Mouse (Mus musculus): ENCODE results near the gene Timp3. TPM values are rescaled to one million over a fixed set of nuclear protein-coding genes. Genes with fewer than 3 reads are reported as not detected.
A peak's percentile ranks its signal among the peaks of the same experiment; 100 is the strongest.

Gene Timp3
- polyA plus RNA-seq, 1 experiment from 2014 or later, result 20.2 TPM

DNA sequence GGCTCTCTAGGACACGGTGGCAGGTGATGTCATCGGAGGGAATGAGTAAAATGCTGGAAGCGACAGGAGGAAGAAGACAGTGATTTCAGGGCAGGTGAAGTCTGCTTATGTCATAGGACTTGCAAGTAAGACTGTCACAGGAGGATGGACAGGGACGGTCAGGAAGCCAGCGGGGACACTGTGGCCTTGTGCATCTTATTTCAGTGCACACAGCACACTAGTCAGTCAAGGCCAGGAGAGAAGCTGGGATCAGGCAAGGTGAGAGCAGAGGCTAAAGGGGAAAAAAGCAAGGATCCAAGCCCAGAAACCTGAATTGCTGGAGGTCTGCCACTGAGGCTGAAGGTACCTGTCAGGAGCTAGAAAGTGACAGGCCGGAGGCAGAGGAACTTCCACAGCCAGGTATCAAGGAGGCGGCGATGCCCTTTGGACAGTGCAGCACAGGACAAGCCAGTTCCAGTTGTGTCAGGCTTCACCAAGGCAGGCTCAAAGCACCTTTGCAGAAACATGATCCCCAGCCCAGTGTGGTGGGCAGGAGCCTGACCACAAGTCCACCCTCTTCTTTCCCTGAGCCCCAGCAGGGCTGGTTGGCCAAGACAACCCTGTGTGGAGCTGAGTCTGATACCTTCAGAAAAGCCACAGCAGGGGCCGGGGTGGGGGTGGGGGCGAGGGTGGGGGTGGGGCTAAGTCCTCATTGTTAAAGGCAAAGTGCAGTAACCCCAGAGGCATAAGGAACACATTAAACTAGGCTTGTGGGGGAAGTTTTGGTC lies 5.4 kb upstream of the Timp3 start:
- H3K9me3 ChIP-seq (ENCODE audit: control insufficient read depth, low read length), result no peaks in the 10 kb centered on the region
- DNase-seq (ENCODE audit: low spot score, missing footprints) (no peak), ATAC-seq (ENCODE audit: low FRiP score) (0 out of 2 replicates have a peak, but pooled peaks have one; percentile 28)
- WGBS, result 56% methylated on average over 10 of the region's 10 CpGs
- H3K4me3 ChIP-seq (ENCODE audit: low read depth, low read length), result no peak overlapping the region
- no peak overlapping the region for H3K27ac ChIP-seq (ENCODE audit: low read depth, low read length)
- no peaks in the 10 kb centered on the region for H3K36me3 ChIP-seq (ENCODE audit: control insufficient read depth, insufficient read depth, low read length)
- H3K4me2 ChIP-seq, result no peak overlapping the region
- no peak overlapping the region for H3K9ac ChIP-seq (ENCODE audit: low read length)
- no peaks in the 10 kb centered on the region; the same call in 1 of the 2 replicates for H3K27me3 ChIP-seq (ENCODE audit: control insufficient read depth, insufficient read depth, low read length)
- peaks cover 8% of the 10 kb centered on the region; the same call in 1 of the 2 replicates for H3K4me1 ChIP-seq (ENCODE audit: control insufficient read depth, insufficient read depth, low read length)

GRCm38 (mm10) chr10:86295454-86296098 lies 4.6 kb upstream of the Timp3 start:
- no peak overlapping the region for H3K27ac ChIP-seq (ENCODE audit: low read depth, low read length)
- ATAC-seq (ENCODE audit: low FRiP score) (no peak; the same call in 1 of the 2 replicates), DNase-seq (ENCODE audit: low spot score, missing footprints) (peak; percentile 82)
- peak overlapping the region; percentile 47 for H3K4me2 ChIP-seq
- no peaks in the 10 kb centered on the region; the same call in 1 of the 2 replicates for H3K27me3 ChIP-seq (ENCODE audit: control insufficient read depth, insufficient read depth, low read length)
- peaks cover 14% of the 10 kb centered on the region for H3K4me1 ChIP-seq (ENCODE audit: control insufficient read depth, insufficient read depth, low read length)
- no peak overlapping the region for H3K4me3 ChIP-seq (ENCODE audit: low read depth, low read length)
- WGBS, result 22% methylated on average over 13 of the region's 13 CpGs
- no peaks in the 10 kb centered on the region for H3K36me3 ChIP-seq (ENCODE audit: control insufficient read depth, insufficient read depth, low read length)
- H3K9ac ChIP-seq (ENCODE audit: low read length), result peak overlapping the region; percentile 38; the same call in 1 of the 2 replicates
- no peaks in the 10 kb centered on the region for H3K9me3 ChIP-seq (ENCODE audit: control insufficient read depth, low read length)

GRCm38 (mm10) chr10:86296111-86296510 lies 4.1 kb upstream of the Timp3 start:
- DNase-seq (ENCODE audit: low spot score, missing footprints), result peak; percentile 94
- H3K27ac ChIP-seq (ENCODE audit: low read depth, low read length), result no peak overlapping the region
- 3% methylated on average over 14 of the region's 14 CpGs for WGBS
- H3K4me3 ChIP-seq (ENCODE audit: low read depth, low read length), result no peak overlapping the region
- H3K36me3 ChIP-seq (ENCODE audit: control insufficient read depth, insufficient read depth, low read length), result no peaks in the 10 kb centered on the region
- ATAC-seq (ENCODE audit: low FRiP score), result peak; percentile 59
- H3K9me3 ChIP-seq (ENCODE audit: control insufficient read depth, low read length), result no peaks in the 10 kb centered on the region
- peak overlapping the region; percentile 38; the same call in 1 of the 2 replicates for H3K9ac ChIP-seq (ENCODE audit: low read length)
- no peaks in the 10 kb centered on the region; the same call in 1 of the 2 replicates for H3K27me3 ChIP-seq (ENCODE audit: control insufficient read depth, insufficient read depth, low read length)
- H3K4me1 ChIP-seq (ENCODE audit: control insufficient read depth, insufficient read depth, low read length), result peaks cover 16% of the 10 kb centered on the region
- peak overlapping the region; percentile 47 for H3K4me2 ChIP-seq

- WGBS, result 83% methylated on average over 2 of the region's 2 CpGs
- no peak overlapping the region for H3K27ac ChIP-seq (ENCODE audit: low read depth, low read length)
- DNase-seq (ENCODE audit: low spot score, missing footprints) (no peak), ATAC-seq (ENCODE audit: low FRiP score) (no peak)
- no peak overlapping the region for H3K4me3 ChIP-seq (ENCODE audit: low read depth, low read length)
- H3K36me3 ChIP-seq (ENCODE audit: control insufficient read depth, insufficient read depth, low read length), result no peaks in the 10 kb centered on the region
- no peak overlapping the region for H3K4me2 ChIP-seq
- peaks cover 16% of the 10 kb centered on the region for H3K4me1 ChIP-seq (ENCODE audit: control insufficient read depth, insufficient read depth, low read length)
- no peaks in the 10 kb centered on the region for H3K9me3 ChIP-seq (ENCODE audit: control insufficient read depth, low read length)
- H3K9ac ChIP-seq (ENCODE audit: low read length), result no peak overlapping the region
- H3K27me3 ChIP-seq (ENCODE audit: control insufficient read depth, insufficient read depth, low read length), result no peaks in the 10 kb centered on the region; the same call in 1 of the 2 replicates
Measured at GRCm38 (mm10) chr10:86297307-86297706, 2.9 kb upstream of the Timp3 start.

GRCm38 (mm10) chr10:86298326-86298725 lies 1.8 kb upstream of the Timp3 start:
- 52% methylated on average over 6 of the region's 6 CpGs for WGBS
- H3K4me1 ChIP-seq (ENCODE audit: control insufficient read depth, insufficient read depth, low read length), result peaks cover 20% of the 10 kb centered on the region

DNA sequence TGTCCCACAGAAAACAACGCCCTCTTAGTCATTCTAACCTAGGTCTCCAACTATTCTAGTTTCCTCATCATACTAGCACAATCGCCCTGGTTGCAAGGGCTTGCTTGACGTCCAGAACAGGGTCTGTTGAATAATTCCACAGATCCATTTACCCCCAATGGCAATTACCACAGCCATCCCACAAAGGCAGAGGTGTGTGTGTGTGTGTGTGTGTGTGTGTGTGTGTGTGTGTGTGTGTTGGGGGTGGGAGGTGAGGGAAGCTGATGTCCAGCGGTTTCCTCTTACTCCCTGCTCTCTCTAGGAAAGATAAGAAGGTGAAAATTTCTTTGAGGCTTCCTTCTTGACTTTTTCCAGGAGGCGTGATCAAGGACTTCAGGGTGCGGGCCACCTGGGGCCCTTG lies 377 bp upstream of the Timp3 start:
- no peaks in the 10 kb centered on the region; the same call in 1 of the 2 replicates for H3K27me3 ChIP-seq (ENCODE audit: control insufficient read depth, insufficient read depth, low read length)
- peak overlapping the region; percentile 38 for H3K4me3 ChIP-seq (ENCODE audit: low read depth, low read length)
- no peak overlapping the region for H3K27ac ChIP-seq (ENCODE audit: low read depth, low read length)
- no peak for ATAC-seq (ENCODE audit: low FRiP score)
- H3K4me1 ChIP-seq (ENCODE audit: control insufficient read depth, insufficient read depth, low read length), result peaks cover 20% of the 10 kb centered on the region
- H3K4me2 ChIP-seq, result peak overlapping the region; percentile 87
- DNase-seq (ENCODE audit: low spot score, missing footprints), result no peak
- no peaks in the 10 kb centered on the region for H3K36me3 ChIP-seq (ENCODE audit: control insufficient read depth, insufficient read depth, low read length)
- WGBS, result 39% methylated on average over 6 of the region's 6 CpGs
- peak overlapping the region; percentile 68 for H3K9ac ChIP-seq (ENCODE audit: low read length)
- H3K9me3 ChIP-seq (ENCODE audit: control insufficient read depth, low read length), result no peaks in the 10 kb centered on the region

More at GRCm38 (mm10) chr10:86298326-86298725, 1.8 kb upstream of the Timp3 start:
- no peak overlapping the region for H3K27ac ChIP-seq (ENCODE audit: low read depth, low read length)
- no peak overlapping the region for H3K4me3 ChIP-seq (ENCODE audit: low read depth, low read length)
- no peaks in the 10 kb centered on the region; the same call in 1 of the 2 replicates for H3K27me3 ChIP-seq (ENCODE audit: control insufficient read depth, insufficient read depth, low read length)
- ATAC-seq (ENCODE audit: low FRiP score) (no peak), DNase-seq (ENCODE audit: low spot score, missing footprints) (no peak)
- H3K36me3 ChIP-seq (ENCODE audit: control insufficient read depth, insufficient read depth, low read length), result no peaks in the 10 kb centered on the region
- no peak overlapping the region for H3K9ac ChIP-seq (ENCODE audit: low read length)
- no peak overlapping the region for H3K4me2 ChIP-seq
- no peaks in the 10 kb centered on the region for H3K9me3 ChIP-seq (ENCODE audit: control insufficient read depth, low read length)

- Histone ChIP-seq H3K9me3 (ENCODE audit: control insufficient read depth, low read length) (no peaks in the 10 kb centered on the region), H3K4me1 (ENCODE audit: control insufficient read depth, insufficient read depth, low read length) (peaks cover 12% of the 10 kb centered on the region), H3K27me3 (ENCODE audit: control insufficient read depth, insufficient read depth, low read length) (no peaks in the 10 kb centered on the region; the same call in 1 of the 2 replicates), H3K27ac (ENCODE audit: low read depth, low read length) (no peak overlapping the region), H3K4me2 (peak overlapping the region; percentile 87), H3K4me3 (ENCODE audit: low read depth, low read length) (peak overlapping the region; percentile 38), H3K9ac (ENCODE audit: low read length) (peak overlapping the region; percentile 68), H3K36me3 (ENCODE audit: control insufficient read depth, insufficient read depth, low read length) (no peaks in the 10 kb centered on the region)
- no peak for DNase-seq (ENCODE audit: low spot score, missing footprints)
- no peak for ATAC-seq (ENCODE audit: low FRiP score)
- 4% methylated on average over 10 of the region's 10 CpGs for WGBS
Measured at GRCm38 (mm10) chr10:86301117-86301490, 932 bp downstream of the Timp3 start.

GRCm38 (mm10) chr10:86301593-86302317 lies 1.6 kb downstream of the Timp3 start:
- peak overlapping the region; percentile 38 for H3K4me3 ChIP-seq (ENCODE audit: low read depth, low read length)
- WGBS, result 50% methylated on average over 4 of the region's 4 CpGs
- peak overlapping the region; percentile 68; the same call in 1 of the 2 replicates for H3K9ac ChIP-seq (ENCODE audit: low read length)
- H3K4me2 ChIP-seq, result peak overlapping the region; percentile 87
- peaks cover 12% of the 10 kb centered on the region for H3K4me1 ChIP-seq (ENCODE audit: control insufficient read depth, insufficient read depth, low read length)
- H3K36me3 ChIP-seq (ENCODE audit: control insufficient read depth, insufficient read depth, low read length), result no peaks in the 10 kb centered on the region
- no peaks in the 10 kb centered on the region for H3K9me3 ChIP-seq (ENCODE audit: control insufficient read depth, low read length)
- ATAC-seq (ENCODE audit: low FRiP score), result no peak
- H3K27me3 ChIP-seq (ENCODE audit: control insufficient read depth, insufficient read depth, low read length), result no peaks in the 10 kb centered on the region; the same call in 1 of the 2 replicates
- H3K27ac ChIP-seq (ENCODE audit: low read depth, low read length), result no peak overlapping the region
- DNase-seq (ENCODE audit: low spot score, missing footprints), result peak; percentile 87
